Mouse (Mus musculus) erythroblast, adult 5-6 weeks (primary cell): ENCODE measurements around the gene Adgrg7. TPM values are rescaled to one million over a fixed set of nuclear protein-coding genes. Genes with fewer than 3 reads are reported as not detected.

ENCODE experiments used
- ATAC-seq: replicated peaks from 2 replicates; pipeline ENCODE4 v1.8.0; 2016; ENCODE audit warnings: moderate number of reproducible peaks, mild to moderate bottlenecking, moderate TSS enrichment, inconsistent platforms; ENCODE audit not compliant: poor library complexity, low FRiP score, severe bottlenecking
- total RNA-seq, 2 experiments: library from RNA; stranded (forward) in 1 of 2; stranded (reverse) in 1 of 2; fragments of 150-400 nt in 1 of 2; fragments of 200-764, 138-1000 nt in 1 of 2; gene quantifications; 2 replicates each; pipeline versions ENCODE4 v1.2.3 to v1.2.4; 2015 to 2017; ENCODE audit warnings: low replicate concordance in 2 of 2

Adgrg7 gene
- total RNA-seq, 2 experiments from 2014 or later, result 2.6 to 6.9 TPM

GRCm38 (mm10) chr16:56716557-56717179 is 79.0 kb downstream of the Adgrg7 start:
- 0 out of 2 replicates have a peak, but pooled peaks have one; percentile 23 for ATAC-seq

GRCm38 (mm10) chr16:56715608-56716007 is 80.0 kb downstream of the Adgrg7 start:
- no peak for ATAC-seq

GRCm38 (mm10) chr16:56710071-56710470 is 85.6 kb downstream of the Adgrg7 start:
- ATAC-seq, result no peak

GRCm38 (mm10) chr16:56705731-56706130 is 89.9 kb downstream of the Adgrg7 start:
- no peak for ATAC-seq

- no peak for ATAC-seq
Observed at GRCm38 (mm10) chr16:56700898-56701297, 94.8 kb downstream of the Adgrg7 start.

- ATAC-seq, result no peak
Observed at GRCm38 (mm10) chr16:56696448-56696847, 99.2 kb downstream of the Adgrg7 start.

GRCm38 (mm10) chr16:56690715-56691114 is 104.9 kb downstream of the Adgrg7 start:
- ATAC-seq, result no peak

- no peak for ATAC-seq
Observed at GRCm38 (mm10) chr16:56686747-56687146, 108.9 kb downstream of the Adgrg7 start.

GRCm38 (mm10) chr16:56681010-56681645 is 114.5 kb downstream of the Adgrg7 start:
- ATAC-seq, result no peak

- ATAC-seq, result no peak
Observed at GRCm38 (mm10) chr16:56677146-56677545, 118.5 kb downstream of the Adgrg7 start.

Other genes with a start within 250 kb of the Adgrg7 start
- 51.0 and 67.8 TPM in 2 replicates for gene Tfg, start 78.4 kb downstream of the Adgrg7 start, total RNA-seq (2015; ENCODE audit: low replicate concordance)
- gene Tfg, start 78.4 kb downstream of the Adgrg7 start, total RNA-seq (2017; ENCODE audit: low replicate concordance), result 21.9 and 39.2 TPM in 2 replicates
- not detected in 2 replicates for gene Tmem45a, start 90.3 kb upstream of the Adgrg7 start, total RNA-seq (2015; ENCODE audit: low replicate concordance)
- 0.34 TPM in 1 of 2 replicates, not detected in the other for gene Tmem45a, start 90.3 kb upstream of the Adgrg7 start, total RNA-seq (2017; ENCODE audit: low replicate concordance)
- gene Lnp1, start 132.2 kb upstream of the Adgrg7 start, total RNA-seq (2015; ENCODE audit: low replicate concordance), result not detected in 2 replicates
- not detected in 2 replicates for gene Lnp1, start 132.2 kb upstream of the Adgrg7 start, total RNA-seq (2017; ENCODE audit: low replicate concordance)